Mouse (Mus musculus): ENCODE measurements around the gene Armc2.

Armc2 gene

GRCm38 (mm10) chr10:41866069-41866837 lies 152.0 kb downstream of the Armc2 start:
- DNase-seq (ENCODE audit: low read depth) = peak; percentile 81
